17 mouse cellular contexts compared by ENCODE assay signal in genomic region chr8:106643100-106643499, GRCm38 (mm10). TPM values are rescaled to one million over a fixed set of nuclear protein-coding genes. Genes with fewer than 3 reads are reported as not detected.
DNase-seq lines count a peak whose midpoint lies in the region; ATAC-seq and TF ChIP-seq lines count a peak whose summit lies in the region.
"Had no signal": no experiment of that assay in that cellular context is flagged by ENCODE, and none has a peak within 500 bp of the region (broad histone marks: within the 10 kb centered on the region; RNA-seq: fewer than 3 reads in every experiment).

No protein-coding gene starts in this region.

- H3K4me2 ChIP-seq in forebrain, embryonic 16.5 days (ENCODE audit: low read length), result no peak overlapping the region
- H3K4me2 ChIP-seq: hindbrain, embryonic 15.5 days; midbrain, embryonic 11.5 days had no signal

- WGBS in small intestine, adult 2 months, result 57% methylated on average over 4 of the region's 4 CpGs
- WGBS in forebrain, embryonic 16.5 days, result 94% methylated on average over 4 of the region's 4 CpGs

- no peak overlapping the region for H3K4me3 ChIP-seq in small intestine, adult 2 months (ENCODE audit: low read depth, low read length)
- H3K4me3 ChIP-seq in forebrain, embryonic 16.5 days (replicated peaks; ENCODE audit: low read length), result no peak overlapping the region
- H3K4me3 ChIP-seq: heart, adult 2 months; hindbrain, embryonic 15.5 days had no signal

- no peak for TF ChIP-seq POLR2A in small intestine, adult 2 months (IDR thresholded peaks at IDR 0.05; ENCODE audit: low read depth, low read length)

- ATAC-seq in hematopoietic stem cell, adult 5-6 weeks (replicated peaks in 1 of 2; ENCODE audit: insufficient read depth in 1 of 2, low FRiP score in 2 of 2, low TSS enrichment in 1 of 2, low read depth in 1 of 2, poor library complexity in 2 of 2, severe bottlenecking in 2 of 2), result peak; percentile 84 to 88
- no peak for ATAC-seq in forebrain, embryonic 16.5 days
- ATAC-seq: forebrain, embryonic 14.5 days had no signal

- H3K27me3 ChIP-seq in small intestine, adult 2 months (ENCODE audit: control insufficient read depth, insufficient read depth, low read length), result no peaks in the 10 kb centered on the region
- H3K27me3 ChIP-seq in forebrain, embryonic 16.5 days (replicated peaks; ENCODE audit: control insufficient read depth, insufficient read depth, low read length), result no peaks in the 10 kb centered on the region
- H3K27me3 ChIP-seq: hindbrain, embryonic 15.5 days had no signal

- peaks cover 53% of the 10 kb centered on the region; the same call in 1 of the 2 replicates for H3K4me1 ChIP-seq in small intestine, adult 2 months (ENCODE audit: control insufficient read depth, insufficient read depth, insufficient read length, low read length)
- no peaks in the 10 kb centered on the region for H3K4me1 ChIP-seq in forebrain, embryonic 16.5 days (replicated peaks; ENCODE audit: control insufficient read depth, insufficient read depth, low read length)
- H3K4me1 ChIP-seq: hindbrain, embryonic 15.5 days had no signal

- peaks cover 2% of the 10 kb centered on the region; the same call in 1 of the 2 replicates for H3K36me3 ChIP-seq in small intestine, adult 2 months (ENCODE audit: control insufficient read depth, insufficient read depth, low read length)
- H3K36me3 ChIP-seq in forebrain, embryonic 16.5 days (ENCODE audit: control insufficient read depth, insufficient read depth), result no peaks in the 10 kb centered on the region
- H3K36me3 ChIP-seq: hindbrain, embryonic 15.5 days had no signal

- TF ChIP-seq CTCF in small intestine, adult 2 months (IDR thresholded peaks at IDR 0.05; ENCODE audit: extremely low read depth, insufficient read length, insufficient replicate concordance, low read depth, low read length), result no peak

- no peaks in the 10 kb centered on the region for H3K9me3 ChIP-seq in forebrain, embryonic 16.5 days (ENCODE audit: control insufficient read depth, low read length)
- H3K9me3 ChIP-seq: hindbrain, embryonic 15.5 days had no signal

- DNase-seq in CD4-positive helper T cell, adult 2 months (ENCODE audit: low read depth, low spot score), result peak; percentile 90
- peak; percentile 74 to 80 for DNase-seq in CD8-positive naive resting alpha-beta T cell, adult 2 months (ENCODE audit: low read depth in 2 of 2, low spot score in 2 of 2)
- no peak for DNase-seq in right cerebral cortex, postnatal 36 days (ENCODE audit: low spot score in 2 of 2)
- no peak for DNase-seq in adrenal gland, adult 2 months
- DNase-seq: adrenal gland, postnatal 14 days; cerebellum, adult 8-10 months; heart, adult 2 months; kidney, adult 18-20 months; layer of hippocampus, postnatal 36 days; lung, postnatal 10 days had no signal

- no peak overlapping the region for H3K9ac ChIP-seq in forebrain, embryonic 16.5 days (replicated peaks; ENCODE audit: low read depth, low read length)
- H3K9ac ChIP-seq: hindbrain, embryonic 15.5 days; liver, embryonic 14.5 days had no signal

- H3K27ac ChIP-seq in small intestine, adult 2 months (ENCODE audit: insufficient read depth, low read depth, low read length), result peak overlapping the region; percentile 46
- no peak overlapping the region for H3K27ac ChIP-seq in forebrain, embryonic 16.5 days (ENCODE audit: low read length)
- H3K27ac ChIP-seq: heart, adult 2 months; hindbrain, embryonic 15.5 days; liver, embryonic 14.5 days had no signal

RNA-seq across cellular contexts. Expression of gene Tango6, which starts 39.8 kb away (rescaled TPM):
- 5.4 and 6.2 TPM in 2 replicates for total RNA-seq in hematopoietic stem cell, adult 5-6 weeks (2017)
- polyA plus RNA-seq in small intestine, adult 2 months (2012; rRNA removed), result 1.2 and 2.1 TPM in 2 replicates
- total RNA-seq in adrenal gland, adult 2 months (2021), result 10 to 100 TPM in 1 of 2 experiments, 1 to 10 TPM in 1; 7.9 to 10.9 TPM
- polyA plus RNA-seq in adrenal gland, adult 2 months (2012; rRNA removed), result 4.1 and 4.8 TPM in 2 replicates
- 4.3 and 5.6 TPM in 2 replicates for polyA plus RNA-seq in forebrain, embryonic 16.5 days (2015; fragmentation: Nextera tagmentation; extraction: Ambion mirVana)

RNA-seq across cellular contexts. Expression of gene Cdh1, which starts 39.9 kb away (rescaled TPM):
- total RNA-seq in hematopoietic stem cell, adult 5-6 weeks (2017), result 0.60 and 0.88 TPM in 2 replicates
- polyA plus RNA-seq in small intestine, adult 2 months (2012; rRNA removed), result 88.3 and 234 TPM in 2 replicates
- under 1 TPM; 0.14 to 0.23 TPM for total RNA-seq in adrenal gland, adult 2 months (2021)
- polyA plus RNA-seq in adrenal gland, adult 2 months (2012; rRNA removed), result 0.08 and 0.09 TPM in 2 replicates
- 3.0 and 4.2 TPM in 2 replicates for polyA plus RNA-seq in forebrain, embryonic 16.5 days (2015; fragmentation: Nextera tagmentation; extraction: Ambion mirVana)
- total RNA-seq: heart, adult 2 months had no signal

Comparison
In these comparisons a context has a peak if more than half of its experiments do, and no peak if none do; other contexts are left out.
1. DNase-seq: peak in CD4-positive helper T cell, adult 2 months (single experiment) and CD8-positive naive resting alpha-beta T cell, adult 2 months (2 of 2); none in right cerebral cortex, postnatal 36 days (0 of 2) and adrenal gland, adult 2 months (single experiment).
2. RNA of gene Cdh1, which starts 39.9 kb away (polyA plus RNA-seq): 88.3 to 234 TPM in small intestine, adult 2 months; 3.0 to 4.2 TPM in forebrain, embryonic 16.5 days and 0.08 to 0.09 TPM in adrenal gland, adult 2 months; every median in the first group is over 10 times any median in the second.